Mouse (Mus musculus) adrenal gland, adult (tissue): ENCODE data around the gene Lmnb2.

Experiments used
- DNase-seq, 2 experiments: peaks; one replicate each; pipeline ENCODE4 v3.0.0; 2022 to 2023; ENCODE audit warnings: low spot score in 1 of 2; ENCODE audit not compliant: inconsistent age in 2 of 2

The Lmnb2 gene

DNA sequence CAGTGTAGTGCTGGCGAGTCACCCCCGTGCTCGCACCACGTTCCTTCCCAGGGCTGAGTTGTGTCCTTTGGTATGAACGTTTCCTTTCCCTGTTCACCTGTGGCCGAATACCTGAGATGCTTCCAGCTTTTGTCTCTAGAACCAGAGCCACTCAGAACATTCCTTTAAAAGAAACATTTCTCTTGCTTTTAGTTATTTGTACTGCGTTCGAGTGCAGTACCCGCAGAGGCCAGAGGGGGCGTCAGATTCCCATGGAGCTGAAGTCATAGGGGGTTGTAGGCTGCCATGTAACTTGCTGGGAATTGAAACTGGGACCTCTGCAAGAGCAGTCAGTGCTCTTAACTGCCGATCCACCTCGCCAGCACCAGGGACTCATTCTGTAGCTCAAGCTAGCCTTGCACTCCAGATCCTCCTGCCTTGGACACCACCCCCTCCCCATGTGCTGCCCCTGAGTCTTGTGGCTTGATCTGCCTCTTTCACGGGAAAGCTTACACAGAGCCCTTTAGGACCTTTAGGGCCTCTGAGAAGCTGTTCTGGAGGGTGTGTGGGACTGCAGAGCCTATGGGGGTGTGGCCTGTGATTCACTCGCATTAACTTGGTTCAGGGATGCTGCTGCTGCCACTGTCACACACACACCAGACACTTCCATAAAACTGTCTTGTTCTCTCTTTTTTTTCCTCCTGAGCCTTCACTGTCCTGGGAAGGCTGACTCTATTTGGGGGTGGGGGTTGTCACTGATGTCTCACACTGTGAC is 28.8 kb upstream of the Lmnb2 start:
- DNase-seq: no peak

DNA sequence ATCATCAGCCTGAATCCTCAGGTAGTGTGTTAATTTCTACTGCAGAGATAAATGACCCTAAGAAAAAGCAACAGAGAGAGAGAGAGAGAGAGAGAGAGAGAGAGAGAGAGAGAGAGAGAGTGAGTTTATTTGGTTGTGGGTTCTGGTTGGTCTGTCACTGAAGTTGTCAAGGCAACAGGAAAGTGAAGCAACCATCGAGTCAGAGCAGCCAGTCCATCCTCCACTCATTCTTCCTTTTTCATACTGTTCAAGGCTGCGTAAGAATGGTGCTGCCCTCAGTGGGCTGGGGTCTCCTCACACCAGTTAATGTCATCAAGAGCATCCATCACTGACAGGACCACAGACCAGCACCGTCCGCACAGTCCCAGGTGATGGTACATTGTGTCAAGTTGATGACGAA is 26.2 kb upstream of the Lmnb2 start:
- DNase-seq: no peak

DNA sequence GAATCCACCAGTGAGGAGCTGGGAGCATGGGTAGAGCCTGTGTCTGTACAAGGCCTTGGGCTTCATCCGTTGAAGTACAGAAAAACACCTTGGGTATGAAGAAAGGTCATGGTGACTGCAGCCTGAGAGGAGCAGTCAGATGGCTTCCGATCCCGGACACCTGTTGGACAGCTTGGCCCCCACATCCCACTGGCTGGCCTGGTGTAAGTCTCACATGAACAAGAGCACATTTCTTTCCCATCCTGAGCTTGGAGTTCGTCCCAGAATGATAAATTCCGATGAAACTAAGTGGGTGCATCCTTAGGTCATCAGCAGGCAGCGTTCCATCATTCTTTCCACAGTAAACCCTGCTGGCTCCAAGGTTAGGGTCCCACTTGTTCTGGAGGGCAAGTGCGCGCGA is 25.7 kb upstream of the Lmnb2 start:
- peak; percentile 64 to 75 for DNase-seq

DNA sequence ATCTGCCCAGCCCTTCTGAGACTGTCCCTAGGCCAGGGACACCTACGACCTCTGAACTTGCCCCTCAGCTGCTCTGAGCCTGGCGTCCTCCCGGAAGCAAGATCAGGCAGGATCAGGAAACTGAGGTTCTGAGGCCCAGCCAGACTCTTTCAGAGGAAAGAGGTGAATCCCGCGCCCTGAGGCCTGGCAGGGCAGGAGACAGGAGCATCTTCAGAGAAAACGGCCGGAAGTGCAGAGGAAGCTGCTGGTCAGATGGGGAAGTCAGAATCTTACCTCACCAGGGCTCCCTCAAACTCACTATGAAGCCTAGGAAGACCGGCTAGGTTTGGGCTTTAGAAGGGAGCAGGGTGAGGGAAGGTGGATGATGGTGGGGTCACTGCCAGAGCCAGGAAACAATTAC is 24.9 kb upstream of the Lmnb2 start:
- no peak for DNase-seq

DNA sequence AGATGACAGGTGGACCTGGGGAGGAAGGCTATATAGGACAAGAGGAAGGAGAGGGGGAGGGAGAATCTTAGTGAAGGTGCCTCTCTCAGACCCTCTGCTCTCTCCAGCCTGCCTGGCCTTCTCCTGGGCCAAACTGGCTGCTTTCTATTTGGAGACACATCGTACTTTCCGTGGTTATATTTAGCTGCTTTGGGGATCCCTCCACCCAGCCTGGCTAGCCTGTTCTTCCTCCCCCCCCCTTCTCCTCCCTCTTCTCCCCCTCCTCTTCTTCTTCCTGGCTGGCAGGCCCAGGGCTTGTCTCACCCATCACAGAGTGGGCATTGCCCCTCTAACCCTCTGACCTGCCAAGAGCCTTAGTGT is 22.9 kb upstream of the Lmnb2 start:
- DNase-seq: no peak

DNA sequence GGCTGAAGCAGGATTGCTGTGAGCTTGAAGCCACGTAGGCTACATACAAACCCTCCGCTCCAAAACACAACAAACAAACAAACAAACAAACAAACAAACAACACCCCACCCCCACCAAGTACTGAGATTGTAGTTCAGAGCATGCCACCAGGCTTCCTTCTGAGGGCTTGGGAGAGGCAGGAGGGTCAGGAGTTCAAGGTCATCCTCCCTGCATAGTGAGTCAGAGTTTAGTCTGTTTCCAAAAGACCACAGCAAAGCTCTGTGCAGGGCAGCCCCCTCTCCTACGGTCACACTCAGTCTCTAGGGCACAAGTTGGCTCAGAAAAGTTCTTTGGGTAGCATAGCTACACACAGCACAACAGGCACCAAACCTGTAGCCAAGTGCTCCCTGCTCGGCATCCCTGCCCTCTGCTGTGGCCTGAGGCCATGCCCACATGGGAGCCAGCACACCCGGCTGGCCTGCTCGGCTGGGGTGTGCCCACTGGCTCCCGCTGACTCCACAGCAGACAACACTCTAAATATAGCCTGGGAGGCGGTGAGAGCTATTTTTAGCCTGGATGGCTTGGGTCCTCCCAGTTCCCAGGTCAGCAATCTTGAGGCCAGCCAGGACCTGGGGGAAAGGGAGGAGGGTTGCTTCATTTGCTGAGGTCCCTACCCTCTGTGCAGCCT is 22.4 kb upstream of the Lmnb2 start:
- peak; percentile 74 to 88 for DNase-seq

DNA sequence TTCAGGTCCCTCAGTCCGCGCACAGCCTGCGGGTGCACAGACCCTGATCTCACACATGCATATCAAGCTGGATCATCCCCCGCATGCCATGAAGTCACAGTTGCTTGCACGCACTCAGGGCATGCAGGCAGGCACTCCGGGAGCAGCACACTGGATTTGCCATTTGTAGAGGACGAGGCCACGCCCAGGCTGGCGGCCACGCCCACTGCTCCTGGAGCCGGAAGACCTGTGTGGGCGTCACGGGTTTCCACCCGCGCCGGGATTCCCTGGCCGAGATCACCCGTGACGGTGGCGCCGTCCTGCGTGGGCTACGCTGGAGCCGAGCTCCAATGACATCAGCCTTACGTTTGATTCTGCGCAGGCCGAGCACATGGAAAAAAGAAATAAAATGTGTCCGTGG is 21.6 kb upstream of the Lmnb2 start:
- DNase-seq: peak; percentile 90 to 95

DNA sequence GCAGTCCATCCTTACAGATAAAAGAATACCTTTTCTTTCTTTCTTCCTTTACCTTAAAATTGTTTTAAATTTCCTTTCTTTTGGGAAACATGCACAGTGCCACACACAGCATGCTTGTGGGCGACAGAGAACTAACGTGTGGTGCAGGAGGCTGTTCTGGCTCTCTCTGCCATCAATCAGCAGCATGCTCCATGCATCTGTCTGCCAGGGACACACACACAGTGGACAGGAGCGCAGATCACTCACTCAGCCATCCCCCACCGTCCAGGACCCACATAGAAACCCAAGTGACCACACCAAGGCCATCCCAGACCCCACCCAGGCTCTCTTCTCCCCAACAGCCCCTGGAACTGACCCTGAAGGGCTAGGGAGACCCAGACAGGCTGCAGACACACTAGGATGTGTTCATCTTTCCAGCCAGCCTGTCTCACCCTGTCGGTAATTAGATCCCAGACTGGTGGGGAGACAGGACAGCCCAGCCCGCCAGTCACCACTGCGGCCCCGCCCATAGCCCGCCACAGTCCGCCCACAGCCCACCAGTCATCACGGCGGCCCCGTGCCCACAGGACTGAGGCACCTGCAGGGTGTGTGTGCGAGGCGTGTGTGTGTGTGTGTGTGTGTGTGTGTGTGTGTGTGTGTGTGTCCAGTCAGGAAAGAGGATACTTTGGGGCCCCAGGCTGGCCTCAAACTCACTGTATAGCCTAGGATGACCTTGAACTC is 20.9 kb upstream of the Lmnb2 start:
- peak; percentile 53 to 67 for DNase-seq

DNA sequence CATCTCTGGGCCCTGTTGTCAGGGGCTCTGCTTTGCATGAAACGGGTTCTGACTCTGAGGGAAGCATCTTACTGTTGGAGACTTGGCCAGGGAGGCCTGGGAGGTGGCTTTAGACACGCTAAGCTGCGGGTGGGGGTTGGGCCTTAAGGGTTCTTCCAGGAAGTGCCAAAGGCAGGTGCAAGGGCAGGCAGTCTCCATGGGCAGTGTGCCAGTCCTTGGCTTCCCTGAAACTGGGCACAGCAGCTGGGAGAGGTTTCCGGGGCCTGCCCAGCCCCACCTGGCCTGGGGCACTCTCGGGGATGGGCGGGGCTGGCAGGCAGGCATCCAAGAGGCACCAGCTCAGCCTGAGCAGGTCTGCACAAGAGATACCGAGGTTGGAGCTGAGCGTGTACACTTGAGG is 19.6 kb upstream of the Lmnb2 start:
- DNase-seq: peak in 1 of 2 experiments; percentile 68

DNA sequence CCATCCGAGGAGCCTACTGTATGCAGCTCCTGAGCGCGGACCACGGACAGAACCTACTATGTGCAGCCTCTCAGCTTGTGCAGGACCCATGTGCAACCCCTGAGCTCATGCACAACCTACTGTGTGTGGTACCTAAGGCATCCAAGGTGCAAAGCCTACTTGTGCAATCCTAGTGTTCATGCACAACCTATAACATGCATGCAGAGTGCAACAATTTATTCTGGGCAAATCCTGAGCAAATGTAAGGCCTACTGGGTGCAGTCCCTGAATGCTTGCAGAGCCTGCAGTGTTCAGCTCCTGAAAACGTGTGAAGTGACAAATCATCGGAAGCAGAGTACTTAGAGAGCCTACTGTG is 18.7 kb upstream of the Lmnb2 start:
- no peak for DNase-seq

DNA sequence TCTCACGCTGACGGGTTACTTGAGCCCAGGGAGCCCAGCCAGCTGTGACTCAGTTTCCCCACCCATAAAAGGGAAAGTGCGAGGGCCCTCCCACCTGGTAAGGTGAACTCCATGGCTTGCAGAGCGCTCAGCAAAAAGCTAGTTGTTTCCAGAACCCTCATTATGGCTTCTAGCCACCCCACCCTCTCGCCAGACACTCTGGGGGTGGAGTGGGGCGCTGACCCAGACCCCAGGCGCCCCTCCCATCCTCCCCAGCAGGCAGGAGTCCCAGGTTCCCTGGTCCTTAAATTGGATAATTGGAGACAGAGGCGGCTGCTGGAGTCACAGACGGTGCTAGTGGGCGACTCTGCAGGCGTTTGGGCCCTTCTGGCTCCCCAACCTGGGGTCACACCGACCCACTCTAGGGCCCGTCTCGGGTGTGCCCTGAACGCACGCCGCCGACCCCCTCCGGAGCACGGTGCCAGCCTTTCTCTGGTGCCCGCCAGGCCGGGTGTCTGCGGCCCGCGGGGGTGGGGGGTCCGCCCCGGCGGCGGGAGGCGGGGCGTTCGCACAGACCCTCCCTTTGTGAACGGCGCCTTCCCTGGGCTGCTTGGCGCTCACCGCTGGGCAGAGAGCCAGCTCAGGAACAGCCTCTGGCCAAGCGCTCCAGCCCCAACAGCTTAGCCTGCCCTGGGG is 18.2 kb upstream of the Lmnb2 start:
- DNase-seq: peak; percentile 80 to 88

DNA sequence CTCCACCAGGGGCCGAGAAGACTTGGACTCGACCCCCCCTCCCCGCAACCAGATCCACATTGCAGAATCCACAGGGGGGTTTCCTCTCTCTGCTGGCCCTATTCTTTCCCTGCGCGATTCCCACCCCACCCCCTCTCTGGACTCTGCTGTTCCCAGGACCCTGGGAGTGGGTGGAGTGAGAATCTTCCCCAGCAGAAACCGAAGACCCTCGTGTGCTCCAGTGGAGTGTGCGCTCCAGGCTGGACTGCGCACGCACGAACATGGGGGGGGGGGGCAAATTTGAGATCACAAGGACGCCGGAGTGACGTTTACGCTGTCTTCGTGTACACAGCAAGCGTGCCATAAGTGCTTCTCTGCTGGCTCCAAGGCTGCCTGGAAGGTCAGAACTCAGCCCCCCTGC is 17.7 kb upstream of the Lmnb2 start:
- DNase-seq: peak in 1 of 2 experiments; percentile 40

DNA sequence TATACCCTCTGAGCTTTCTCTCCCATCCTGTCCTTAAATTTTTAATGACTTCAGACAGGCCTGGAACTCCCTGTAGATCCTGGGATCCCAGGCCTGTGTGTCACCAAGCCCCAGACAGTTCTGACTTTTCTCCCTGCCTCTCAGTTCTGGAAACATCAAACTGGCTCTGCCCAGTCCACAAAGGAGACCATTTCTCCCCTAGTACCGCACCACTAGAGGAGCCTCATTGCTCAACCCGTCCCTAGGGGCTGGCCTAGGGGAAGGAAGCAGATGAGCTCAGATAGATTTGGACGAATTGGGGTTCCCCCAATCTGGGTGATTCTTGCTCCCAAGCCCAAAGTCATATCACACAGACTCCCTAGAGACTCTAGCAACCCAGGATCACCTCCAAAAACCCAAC is 17.2 kb upstream of the Lmnb2 start:
- DNase-seq: peak in 1 of 2 experiments; percentile 38

DNA sequence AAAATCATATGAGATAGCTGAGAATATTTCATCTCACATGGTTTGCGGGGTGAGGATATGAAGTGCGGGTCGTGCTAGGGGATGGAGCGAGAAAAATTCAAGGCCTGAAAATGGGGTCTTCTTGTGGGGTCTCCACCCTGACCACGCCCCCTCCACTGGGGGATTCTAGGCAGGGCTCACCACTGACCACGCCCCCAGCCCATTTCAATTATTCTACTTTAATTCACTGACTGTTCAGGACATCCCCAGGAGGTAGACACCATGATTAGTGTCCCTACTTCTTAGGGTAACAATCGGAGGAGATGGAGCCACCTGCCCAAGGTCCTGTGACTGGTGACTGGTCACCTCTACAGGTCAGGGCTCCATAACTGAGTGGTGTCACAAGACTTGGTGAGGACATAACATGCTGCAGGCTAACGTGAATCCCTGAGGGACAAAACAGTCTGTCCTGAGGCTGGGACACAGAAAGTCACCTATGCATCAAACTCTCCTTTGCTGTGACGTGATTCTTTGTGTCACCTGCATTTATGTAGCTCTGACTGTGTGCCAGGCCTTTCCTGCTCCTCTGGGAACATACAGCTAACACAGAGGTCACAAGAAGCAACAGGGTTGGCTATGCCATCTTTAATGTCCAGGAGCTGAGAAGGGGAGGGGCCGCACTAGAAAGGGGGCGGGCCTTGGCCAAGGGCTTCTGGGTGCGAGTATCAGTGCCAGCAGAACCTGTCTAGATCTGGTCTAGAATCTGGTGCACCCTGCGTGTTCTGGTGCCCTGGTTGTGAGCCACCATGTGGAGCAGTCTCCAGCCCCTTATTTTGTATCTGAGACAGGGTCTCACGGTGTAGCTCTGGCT is 16.3 kb upstream of the Lmnb2 start:
- DNase-seq: peak in 1 of 2 experiments; percentile 55

DNA sequence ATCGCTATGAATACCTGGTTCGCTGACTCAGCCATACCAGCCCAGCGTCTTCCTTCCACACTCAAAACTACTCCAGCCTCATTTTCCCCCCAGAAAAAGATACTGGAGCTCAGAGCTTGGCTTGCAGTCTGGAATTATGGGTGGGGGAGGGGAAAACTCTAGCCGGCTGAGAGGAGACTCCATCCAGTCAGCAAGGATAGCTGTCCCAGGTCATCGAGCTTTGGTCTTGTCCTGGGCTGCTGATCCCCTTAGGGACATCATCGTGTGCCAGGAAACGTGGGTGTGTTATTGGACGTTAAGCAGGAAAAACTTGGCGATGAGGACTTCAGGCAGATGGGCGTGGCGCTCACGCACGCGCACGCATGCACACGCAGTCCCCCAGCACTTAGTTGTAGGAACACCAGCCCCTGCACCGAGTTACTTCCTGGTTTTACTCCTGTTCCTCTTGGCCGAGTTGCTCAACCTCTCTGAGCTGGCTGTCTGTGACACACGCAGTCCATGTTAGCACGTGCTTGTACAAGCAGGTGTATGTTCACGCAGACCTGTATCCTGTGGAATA is 15.5 kb upstream of the Lmnb2 start:
- DNase-seq: peak; percentile 52 to 76

DNA sequence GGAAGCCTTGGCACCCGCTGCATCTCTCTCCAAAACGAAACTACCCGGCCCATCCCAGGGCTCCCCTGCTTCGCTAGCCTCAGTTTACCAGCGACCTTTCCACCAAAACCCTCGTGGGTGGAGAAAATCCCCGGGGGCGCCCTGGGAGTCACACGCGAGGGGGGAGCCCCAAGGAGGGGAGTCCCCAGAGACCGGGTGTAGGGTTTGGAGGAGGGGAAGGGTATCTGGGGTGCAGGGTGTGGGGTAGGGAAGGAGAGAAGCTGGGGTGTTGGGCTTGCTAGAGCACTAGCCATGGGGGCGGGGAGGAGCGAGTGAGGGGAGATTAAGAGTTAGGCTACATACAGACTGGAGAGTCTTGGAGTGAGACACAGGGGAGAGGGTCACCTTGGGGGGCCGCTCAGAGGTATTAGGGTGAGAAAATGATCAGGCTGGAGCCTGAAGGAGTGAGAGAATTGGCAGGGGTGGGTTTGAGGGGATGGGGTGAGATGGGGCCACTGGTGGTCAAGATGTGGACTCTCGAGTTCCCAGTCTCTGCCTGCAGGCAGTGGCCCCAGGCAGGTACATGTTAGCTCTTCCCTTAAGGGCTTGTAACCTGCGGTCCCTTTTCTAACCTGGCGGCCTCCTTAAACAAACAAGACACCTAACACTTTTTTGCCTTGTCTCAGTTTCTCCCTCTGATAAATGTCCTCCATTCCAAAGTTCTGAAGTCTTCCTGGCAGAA is 14.8 kb upstream of the Lmnb2 start:
- DNase-seq: peak; percentile 53 to 68

DNA sequence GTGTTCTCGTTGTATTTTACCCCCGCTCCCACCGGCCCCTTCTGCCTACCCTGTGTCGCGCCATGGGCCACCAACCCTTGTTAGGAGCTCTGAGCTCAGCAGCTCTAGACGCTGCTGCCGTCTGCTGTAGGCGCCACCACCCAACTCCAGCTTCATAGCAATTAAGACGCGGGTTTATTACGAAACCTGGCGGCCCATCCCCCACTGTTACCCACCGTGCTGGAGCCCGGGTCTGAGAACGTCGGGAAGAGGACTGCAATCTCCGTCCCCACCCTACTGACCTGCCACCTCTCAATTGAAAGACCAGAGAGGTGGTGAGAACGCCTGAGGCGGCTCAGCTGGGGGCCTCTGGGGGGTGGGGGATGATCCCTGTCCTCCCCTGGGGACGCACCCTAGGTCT is 14.2 kb upstream of the Lmnb2 start:
- DNase-seq: peak; percentile 47 to 70

DNA sequence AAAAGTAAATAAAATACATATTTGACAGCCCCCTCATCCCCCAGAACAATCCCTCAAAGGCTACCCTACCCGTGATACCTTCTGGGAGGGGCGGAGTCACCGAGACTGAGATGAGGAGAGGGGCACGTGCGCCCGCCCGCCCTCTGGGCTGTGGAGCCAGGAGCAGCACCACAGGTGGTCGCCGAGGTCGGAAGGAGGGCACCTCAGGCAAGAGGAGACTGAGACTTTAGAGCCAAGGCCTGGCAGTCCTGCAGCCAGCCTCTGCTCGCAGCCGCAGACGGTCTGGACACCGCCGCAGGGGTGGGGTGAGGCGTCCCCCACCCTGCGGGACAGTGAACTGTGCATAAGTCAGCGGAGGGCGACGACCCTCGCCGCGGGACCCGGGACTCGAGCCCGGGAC is 13.7 kb upstream of the Lmnb2 start:
- peak in 1 of 2 experiments; percentile 40 for DNase-seq

DNA sequence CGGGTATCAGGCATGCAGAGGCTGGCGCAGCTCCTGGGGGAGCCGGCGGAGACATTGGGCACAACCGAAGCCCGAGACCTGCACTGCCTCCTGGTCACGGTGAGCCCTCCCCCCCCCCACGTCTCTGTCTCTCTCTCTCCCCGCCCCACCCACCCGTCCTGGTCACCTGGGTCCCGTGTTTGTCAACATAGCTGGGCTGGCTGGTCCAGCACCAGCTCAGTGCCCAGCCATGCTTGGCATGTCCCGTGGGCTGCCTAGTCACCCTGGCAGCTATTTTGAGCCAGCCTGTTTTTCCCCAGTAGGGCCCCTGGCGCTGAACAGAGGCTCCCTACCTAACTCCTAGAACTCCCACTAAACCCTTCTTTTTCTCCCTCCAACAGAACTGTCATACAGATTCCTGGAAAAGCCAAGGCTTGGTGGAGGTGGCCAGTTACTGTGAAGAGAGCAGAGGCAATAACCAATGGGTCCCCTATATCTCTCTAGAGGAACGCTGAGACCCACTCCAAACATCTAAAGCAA is 13.2 kb upstream of the Lmnb2 start:
- peak; percentile 52 to 72 for DNase-seq
